Mouse (Mus musculus): ENCODE measurements around the gene Surf4. TPM values are rescaled to one million over a fixed set of nuclear protein-coding genes. Genes with fewer than 3 reads are reported as not detected.

Gene Surf4
- polyA plus RNA-seq, 2 experiments from 2014 or later, result 83.0 to 121 TPM

- ATAC-seq, result no peak
These were observed 5.8 kb downstream of the Surf4 start for GRCm38 (mm10) chr2:26927745-26928476.

DNA sequence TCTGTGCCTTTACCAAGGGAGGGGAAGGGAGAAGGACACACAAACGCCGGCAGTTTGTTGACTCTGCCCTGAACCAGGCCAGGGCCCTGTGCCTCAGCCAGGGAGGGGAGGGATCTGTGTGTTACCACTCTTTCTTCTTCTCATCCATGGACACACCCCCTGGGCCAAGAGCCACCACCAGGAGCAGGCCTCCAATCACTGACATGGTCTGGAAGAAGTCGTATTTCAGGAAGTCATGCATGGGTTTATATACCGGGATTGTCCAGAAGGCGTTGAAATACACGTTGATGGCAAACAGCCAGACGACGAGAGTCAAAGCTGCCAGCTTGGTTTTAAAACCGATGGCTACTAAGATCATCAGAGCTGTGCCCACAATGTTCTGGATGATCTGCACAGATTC is 11.9 kb downstream of the Surf4 start:
- ATAC-seq, result no peak

- ATAC-seq, result no peak
These were observed 13.4 kb downstream of the Surf4 start for GRCm38 (mm10) chr2:26920190-26920855.

DNA sequence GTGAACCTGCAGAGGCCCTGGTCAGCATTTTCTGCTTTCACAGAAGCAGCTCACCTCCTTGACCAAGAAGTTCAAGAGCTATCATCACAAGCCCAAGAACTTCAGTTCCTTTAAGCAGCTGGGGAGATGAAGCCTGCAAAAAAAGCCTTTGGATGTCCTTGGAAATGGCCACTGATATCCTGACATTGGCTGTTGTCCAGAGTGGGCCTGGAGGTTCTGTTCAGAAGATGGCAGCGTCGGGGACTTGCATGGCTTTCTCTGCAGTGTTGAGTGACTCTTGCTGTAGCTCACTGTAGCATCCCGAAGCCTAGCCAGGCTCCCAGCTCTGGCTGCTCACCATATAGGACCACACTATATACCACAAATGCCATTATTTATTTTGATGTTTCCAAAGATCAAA is 14.0 kb downstream of the Surf4 start:
- ATAC-seq, result no peak

DNA sequence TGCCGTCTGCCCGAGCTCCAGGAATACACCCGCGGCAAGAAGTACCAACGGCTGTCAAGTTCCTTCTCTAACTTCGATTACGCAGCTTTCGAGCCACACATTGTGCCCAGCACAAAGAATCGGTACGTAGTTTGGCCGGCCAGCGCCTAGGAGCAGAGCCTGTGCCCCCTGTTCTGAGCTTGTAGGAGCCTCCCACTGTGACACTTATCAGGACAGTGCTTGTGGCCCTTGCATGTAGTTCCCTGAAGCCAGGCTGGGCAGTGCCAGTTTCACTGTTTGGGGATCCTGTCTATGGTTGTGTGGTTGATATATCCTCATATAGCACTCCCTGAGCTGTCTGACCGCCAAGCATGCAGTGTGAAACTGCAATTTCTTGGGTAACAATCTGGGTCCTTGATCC is 17.0 kb downstream of the Surf4 start:
- peak; percentile 4 for ATAC-seq

- peak; percentile 94 for ATAC-seq
These were observed 17.6 kb downstream of the Surf4 start, which contains the start of the genes Surf2 and Surf1 for GRCm38 (mm10) chr2:26915927-26916728. Gene Surf2, plus strand, starts transcription at chr2:26916367. Gene Surf1, minus strand, starts transcription at chr2:26916530.

DNA sequence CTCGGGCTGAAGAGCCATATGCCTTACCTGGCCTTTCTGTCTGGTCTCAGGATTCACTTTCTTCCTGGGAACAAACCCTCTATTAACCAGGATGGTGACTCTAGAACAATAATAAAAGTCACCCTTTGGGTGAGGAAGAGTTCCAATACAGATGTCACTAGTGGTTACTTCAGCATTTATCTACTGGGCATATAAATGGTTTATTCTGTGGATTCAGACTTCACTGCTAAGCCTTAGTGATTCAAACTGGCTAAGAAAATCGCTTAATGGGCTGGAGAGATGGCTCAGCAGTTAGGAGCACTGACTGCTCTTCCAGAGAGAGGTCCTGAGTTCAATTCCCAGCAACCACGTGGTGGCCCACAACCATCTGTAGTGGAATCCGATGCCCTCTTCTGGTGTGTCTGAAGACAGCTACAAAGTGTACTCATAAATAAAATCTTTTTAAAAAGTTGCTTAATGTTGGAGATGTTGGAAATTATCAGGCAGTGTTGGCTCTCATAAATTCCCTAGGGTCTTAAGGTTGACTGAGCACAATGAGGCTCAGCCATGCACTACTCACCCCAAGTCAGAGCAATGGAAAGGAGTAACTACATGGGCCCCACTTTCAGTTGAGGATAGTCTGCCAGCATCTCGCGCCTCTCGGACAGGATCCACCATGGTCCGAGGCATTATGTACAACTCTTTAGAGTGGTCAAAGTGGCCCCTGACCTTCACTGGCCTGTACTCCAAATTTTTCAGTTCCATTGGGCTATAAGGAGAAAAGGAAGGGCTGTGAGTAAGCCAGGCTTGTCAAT is 19.4 kb downstream of the Surf4 start:
- no peak for ATAC-seq

DNA sequence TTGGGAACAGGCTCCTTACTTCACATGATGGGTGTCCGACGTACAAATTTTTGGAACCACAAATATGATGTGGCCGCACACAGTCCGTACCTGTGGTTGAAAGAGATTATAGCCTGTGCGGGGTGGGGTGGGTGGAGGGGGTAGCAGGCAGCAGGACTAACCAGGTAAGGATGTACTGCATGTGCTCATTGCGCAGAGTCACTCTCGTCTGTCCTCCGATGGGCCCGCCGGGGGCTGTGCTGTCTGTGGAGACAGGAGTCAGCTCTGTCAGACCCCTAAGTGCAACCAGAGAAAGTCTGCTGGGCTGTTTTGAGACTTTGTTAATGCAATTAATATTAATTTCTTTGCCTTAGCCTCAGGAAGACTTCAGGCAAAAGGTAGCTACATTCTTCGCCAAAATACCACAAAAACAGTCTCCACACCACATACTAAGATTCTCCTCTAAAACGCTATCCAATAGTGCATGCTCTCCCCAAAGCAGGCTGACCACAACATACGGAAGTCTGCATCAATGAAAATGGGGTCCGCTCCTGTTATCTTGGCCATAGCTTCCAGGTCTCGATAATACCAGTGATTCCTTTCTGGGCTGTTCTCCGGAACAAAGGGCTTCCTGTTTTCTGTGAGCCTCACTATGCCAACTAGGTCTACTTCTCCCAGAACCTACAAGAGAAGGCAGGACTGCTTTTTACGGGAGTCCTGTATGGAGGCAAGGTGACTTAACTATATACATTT is 20.1 kb downstream of the Surf4 start:
- no peak for ATAC-seq

DNA sequence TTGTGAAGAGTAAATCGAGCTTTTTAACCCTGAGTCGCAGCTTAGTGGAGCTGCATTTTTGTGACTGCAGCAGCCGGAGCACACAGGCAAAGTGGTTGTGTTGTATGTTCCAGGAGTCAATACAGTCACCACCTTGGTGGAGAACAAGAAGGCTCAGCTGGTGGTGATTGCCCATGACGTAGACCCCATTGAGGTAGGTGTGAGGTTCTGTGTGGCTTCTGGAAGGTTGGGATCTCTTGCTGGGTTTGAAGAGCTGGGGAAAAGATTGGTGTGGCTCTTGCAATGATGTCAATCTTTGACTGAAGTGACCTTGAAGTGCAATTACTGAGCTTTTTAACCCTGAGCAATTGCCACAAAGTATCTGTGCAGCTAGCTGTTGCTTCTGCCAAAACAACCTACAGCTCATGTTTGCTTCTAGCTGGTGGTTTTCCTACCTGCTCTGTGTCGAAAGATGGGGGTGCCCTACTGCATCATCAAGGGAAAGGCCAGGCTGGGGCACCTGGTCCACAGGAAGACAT is 21.4 kb downstream of the Surf4 start:
- no peak for ATAC-seq

DNA sequence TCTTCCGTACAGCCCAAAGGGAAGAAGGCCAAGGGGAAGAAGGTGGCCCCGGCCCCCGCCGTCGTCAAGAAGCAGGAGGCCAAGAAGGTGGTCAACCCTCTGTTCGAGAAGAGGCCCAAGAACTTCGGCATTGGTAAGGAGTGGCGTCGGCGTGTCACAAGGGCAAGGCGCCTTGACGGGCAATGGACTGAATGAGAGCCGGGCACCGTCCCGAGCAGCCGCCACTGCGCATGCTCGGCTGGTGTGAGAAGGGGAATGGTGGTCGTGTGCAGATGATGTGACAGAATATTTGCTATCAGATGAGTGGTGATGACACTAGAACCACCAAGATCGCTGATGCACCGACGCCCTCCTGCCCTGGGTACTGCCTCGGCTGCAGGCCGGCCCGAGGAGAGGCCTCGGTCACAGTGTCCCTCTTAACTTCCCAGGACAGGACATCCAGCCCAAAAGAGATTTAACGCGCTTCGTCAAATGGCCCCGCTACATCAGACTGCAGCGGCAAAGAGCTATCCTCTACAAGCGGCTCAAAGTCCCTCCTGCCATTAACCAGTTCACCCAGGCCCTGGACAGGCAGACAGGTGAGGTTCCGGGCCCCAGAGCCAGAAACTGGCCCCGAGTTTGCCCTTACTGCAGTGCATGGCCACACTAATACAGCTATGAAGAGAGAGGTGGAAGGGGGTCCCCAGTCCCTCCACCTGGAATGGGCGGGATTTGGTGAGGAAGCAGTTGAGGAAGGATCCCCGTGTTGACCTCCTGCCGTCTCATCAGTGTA is 22.5 kb downstream of the Surf4 start:
- peak; percentile 33 for ATAC-seq

DNA sequence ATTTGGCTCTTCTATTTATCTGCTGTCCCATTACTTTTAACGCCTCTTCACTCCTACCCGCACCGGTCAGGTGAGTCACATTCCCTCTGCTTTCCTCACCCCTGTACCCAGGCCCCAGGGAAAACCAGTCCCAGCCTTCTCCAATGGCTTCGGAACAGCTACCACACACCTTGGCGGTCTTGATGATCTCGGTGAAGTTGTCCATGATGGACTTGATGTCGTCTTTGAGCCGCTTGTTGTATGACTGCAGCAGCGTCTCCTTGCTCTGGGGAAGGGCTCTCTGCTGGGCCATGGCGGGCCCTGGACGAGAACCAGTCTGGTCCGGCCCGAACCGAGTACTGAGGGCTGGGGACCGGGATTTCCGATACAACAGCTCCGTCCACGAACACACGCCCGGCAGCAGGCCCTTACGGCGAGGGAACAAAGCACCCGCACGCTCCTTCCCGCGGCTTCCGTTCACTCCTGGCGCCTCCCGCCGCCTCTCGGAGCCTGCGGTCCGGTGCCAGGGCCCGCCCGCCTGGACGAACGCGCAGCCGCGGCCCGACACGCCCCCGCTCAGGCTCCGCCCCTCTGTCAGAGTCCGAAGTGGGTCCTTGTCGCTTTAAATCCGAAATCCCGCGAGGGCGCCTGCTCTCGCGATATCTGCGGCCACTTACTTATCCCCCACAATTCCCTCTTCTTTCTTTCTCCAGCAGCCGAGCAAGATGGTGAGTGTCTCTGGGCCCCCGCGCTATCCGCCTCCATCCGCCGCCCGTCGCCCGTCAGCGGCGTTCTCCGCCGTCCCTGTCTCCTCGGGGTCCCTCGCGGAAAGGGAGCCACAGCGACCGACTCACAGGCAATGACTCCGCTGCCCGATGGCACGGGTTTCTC is 23.4 kb downstream of the Surf4 start, which contains the start of the genes Med22 and Rpl7a:
Med22 (minus strand) TSS at position 554 of the 870 bp plus-strand sequence.
Rpl7a (plus strand) TSS at position 641 of the 870 bp plus-strand sequence.
- ATAC-seq, result peak; percentile 93

DNA sequence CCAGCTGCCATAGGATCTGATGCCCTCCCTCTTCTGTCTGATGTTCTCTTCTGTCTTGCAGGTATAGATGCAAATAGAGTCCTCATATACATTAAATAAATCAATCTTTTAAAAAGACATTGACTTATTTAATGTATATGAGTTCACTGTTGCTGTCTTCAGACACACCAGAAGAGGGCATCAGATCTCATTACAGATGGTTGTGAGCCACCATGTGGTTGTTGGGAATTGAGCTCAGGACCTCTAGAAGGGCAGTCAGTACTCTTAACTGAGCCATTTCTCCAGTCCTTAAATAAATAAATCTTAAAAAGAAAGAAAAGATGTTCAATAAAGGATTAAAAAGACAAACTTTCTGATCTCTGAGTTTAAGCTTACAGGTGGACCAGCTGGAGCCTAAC is 24.3 kb downstream of the Surf4 start:
- no peak for ATAC-seq

DNA sequence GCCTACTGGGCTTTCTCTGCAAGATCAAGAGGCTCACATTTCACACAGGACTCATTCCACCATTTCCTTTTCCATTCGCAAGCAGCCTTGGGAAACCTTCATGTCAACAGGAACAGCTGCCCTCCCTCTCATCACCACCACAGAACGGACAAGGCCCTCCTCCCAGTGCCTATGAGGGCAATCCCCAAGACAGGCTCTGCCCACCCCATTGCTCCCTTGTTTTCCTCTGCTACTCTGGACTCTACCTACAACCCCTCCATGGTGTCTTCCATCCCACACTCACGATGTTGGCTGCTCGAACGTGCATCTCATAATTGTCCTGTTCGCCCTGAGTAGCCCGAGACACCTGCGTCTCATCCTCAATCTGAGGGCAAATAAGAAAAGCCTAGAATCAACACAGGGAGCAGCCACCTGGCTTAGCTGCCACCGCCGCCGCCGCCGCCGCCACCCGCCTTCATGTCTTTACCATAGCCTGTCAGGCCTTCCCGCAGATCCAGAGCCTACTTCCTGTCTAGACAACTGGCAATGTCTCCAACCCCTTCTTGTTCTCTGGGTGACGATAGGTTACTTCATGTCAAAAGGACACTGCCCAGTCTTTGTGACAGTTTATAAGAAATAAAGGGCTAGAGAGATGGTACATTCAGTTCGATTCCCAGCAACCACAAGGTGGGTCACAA is 24.9 kb downstream of the Surf4 start:
- ATAC-seq, result no peak

DNA sequence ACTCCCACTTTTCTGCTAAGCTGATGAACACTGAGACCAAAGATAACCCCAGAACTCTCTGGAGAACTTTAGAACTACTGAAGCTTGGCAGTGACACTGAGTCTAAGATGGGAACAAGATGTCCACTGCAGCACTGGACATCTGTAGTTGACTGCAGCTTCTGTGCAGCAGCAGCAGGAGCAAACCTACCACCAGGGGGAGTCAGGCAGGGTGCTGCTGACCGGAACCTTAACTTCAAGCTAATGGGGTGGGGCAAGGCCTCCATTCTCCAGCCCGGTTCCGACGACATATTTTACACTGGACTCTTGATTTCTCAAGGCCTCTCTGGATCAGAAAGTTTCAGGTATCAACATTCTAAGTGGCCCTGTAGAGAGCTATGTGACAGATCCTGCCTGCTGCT is 26.6 kb downstream of the Surf4 start:
- no peak for ATAC-seq

DNA sequence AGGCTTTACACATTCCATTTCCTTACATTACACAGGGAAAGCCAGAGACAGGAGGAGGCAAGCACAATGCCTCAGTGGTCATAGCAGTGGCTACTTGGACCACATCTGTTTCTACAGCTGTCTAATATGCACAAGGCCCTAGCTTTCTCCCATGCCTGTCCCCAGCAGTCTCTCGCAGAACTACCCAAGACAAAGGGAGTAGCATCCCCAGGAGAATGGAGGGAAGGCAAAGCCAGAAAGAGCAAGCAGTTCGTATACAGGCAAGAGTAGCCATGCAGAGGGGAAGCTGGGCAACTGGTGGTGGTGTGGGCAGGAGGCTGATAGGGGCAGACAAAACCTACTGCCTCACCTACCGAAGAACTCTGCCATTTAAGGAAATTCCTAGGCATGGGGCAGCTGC is 27.3 kb downstream of the Surf4 start:
- ATAC-seq, result no peak

DNA sequence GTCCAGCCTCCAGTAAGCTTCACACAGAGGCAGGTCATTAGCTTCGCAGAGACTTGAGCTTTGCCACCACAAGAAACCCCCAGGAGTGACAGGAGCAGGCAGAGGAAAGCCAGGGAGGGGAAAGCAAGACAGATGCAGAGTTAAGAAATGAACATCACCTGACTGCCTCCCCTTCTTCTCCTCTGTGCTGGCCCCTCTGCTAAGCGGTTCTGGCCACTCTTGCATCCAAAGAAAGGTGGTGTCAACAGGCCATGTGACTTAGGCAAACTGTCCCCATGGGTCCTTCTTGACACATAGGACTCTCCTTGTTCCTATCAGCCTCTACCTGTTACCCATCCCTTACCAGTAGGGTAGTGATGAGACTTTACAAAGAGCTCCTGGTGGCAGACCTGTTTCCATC is 27.8 kb downstream of the Surf4 start:
- ATAC-seq, result no peak

DNA sequence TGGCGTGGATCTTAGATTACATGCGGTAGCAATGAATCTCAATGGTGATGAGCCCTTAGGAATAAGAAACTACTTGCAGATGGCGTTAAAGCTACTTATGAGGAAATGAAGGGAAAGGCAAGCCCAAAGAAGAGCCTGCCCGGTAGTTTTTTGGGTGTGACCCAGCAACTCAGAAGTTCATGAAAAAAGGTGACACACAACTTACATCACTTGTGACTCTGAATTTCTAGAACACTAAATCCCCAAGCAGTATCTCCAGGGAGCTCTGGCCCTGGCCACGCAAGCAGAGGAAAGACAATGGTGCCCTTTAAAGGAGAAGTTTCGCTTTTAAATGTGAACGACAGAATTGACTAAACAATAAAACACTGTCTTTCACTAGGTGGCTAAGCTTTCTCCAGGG is 30.4 kb downstream of the Surf4 start:
- no peak for ATAC-seq

- peak; percentile 99 for ATAC-seq
These were observed 31.1 kb downstream of the Surf4 start, which contains the start of gene Surf6 for GRCm38 (mm10) chr2:26902467-26903220. Gene Surf6, minus strand, starts transcription at chr2:26902879.

Data from CD4-positive, CD25-positive, alpha-beta regulatory T cell, adult 4 months (primary cell).